Mouse (Mus musculus) cerebellum, adult 9-11 months (tissue): ENCODE results near the gene Hapln1.

Experiments
- DNase-seq: peaks from one replicate; pipeline ENCODE4 v3.0.0; 2022

Hapln1 gene

GRCm38 (mm10) chr13:89603336-89603735 is 63.7 kb downstream of the Hapln1 start:
- no peak for DNase-seq

GRCm38 (mm10) chr13:89607399-89607798 is 67.8 kb downstream of the Hapln1 start:
- no peak for DNase-seq

GRCm38 (mm10) chr13:89619064-89619463 is 79.5 kb downstream of the Hapln1 start:
- DNase-seq, result no peak

GRCm38 (mm10) chr13:89634137-89634683 is 94.6 kb downstream of the Hapln1 start:
- DNase-seq, result no peak

- no peak for DNase-seq
Observed at GRCm38 (mm10) chr13:89637012-89637411, 97.4 kb downstream of the Hapln1 start.

- DNase-seq, result no peak
Observed at GRCm38 (mm10) chr13:89645589-89645988, 106.0 kb downstream of the Hapln1 start.

GRCm38 (mm10) chr13:89652773-89653172 is 113.2 kb downstream of the Hapln1 start:
- DNase-seq, result no peak

GRCm38 (mm10) chr13:89653279-89653678 is 113.7 kb downstream of the Hapln1 start:
- no peak for DNase-seq

GRCm38 (mm10) chr13:89657046-89657445 is 117.5 kb downstream of the Hapln1 start:
- no peak for DNase-seq
